Mouse (Mus musculus) retina, adult 2 months (tissue): ENCODE data around the gene Tmem127.
A peak's percentile ranks its signal among the peaks of the same experiment; 100 is the strongest.
"Not testable (repeated sequence)": the region's sequence is repeated elsewhere in the genome, so short reads cannot be mapped to it uniquely, and the experiment has no call there.

ENCODE experiments used
- DNase-seq: peaks from one replicate; pipeline ENCODE4 v3.0.0-alpha.2; 2012; ENCODE audit warnings: low read depth, low spot score

Gene Tmem127

GRCm38 (mm10) chr2:127247592-127248333 lies at the start of gene Tmem127, which contains the start of gene Ciao1:
Gene Tmem127, plus strand, starts transcription at chr2:127247908.
Gene Ciao1, minus strand, starts transcription at chr2:127247816.
- peak; percentile 96 for DNase-seq

GRCm38 (mm10) chr2:127204932-127205331 lies 42.8 kb upstream of the Tmem127 start:
- DNase-seq = peak; percentile 38

GRCm38 (mm10) chr2:127205936-127206335 lies 41.8 kb upstream of the Tmem127 start:
- DNase-seq = not testable (repeated sequence)

GRCm38 (mm10) chr2:127206916-127207315 lies 40.8 kb upstream of the Tmem127 start:
- no peak for DNase-seq

- DNase-seq = peak; percentile 95
Observed at GRCm38 (mm10) chr2:127207547-127208451, 39.9 kb upstream of the Tmem127 start, which contains the start of the genes 1810024B03Rik and Snrnp200. Gene 1810024B03Rik, minus strand, starts transcription at chr2:127208280. Gene Snrnp200, plus strand, starts transcription at chr2:127208386.

- DNase-seq = no peak
Observed at GRCm38 (mm10) chr2:127208452-127208769, 39.3 kb upstream of the Tmem127 start.

- DNase-seq = no peak
Observed at GRCm38 (mm10) chr2:127210701-127211100, 37.0 kb upstream of the Tmem127 start.

- DNase-seq = no peak
Observed at GRCm38 (mm10) chr2:127217746-127218145, 30.0 kb upstream of the Tmem127 start.

GRCm38 (mm10) chr2:127225261-127225660 lies 22.4 kb upstream of the Tmem127 start:
- DNase-seq = no peak

- DNase-seq = no peak
Observed at GRCm38 (mm10) chr2:127237897-127238610, 9.7 kb upstream of the Tmem127 start.

GRCm38 (mm10) chr2:127240065-127240464 lies 7.6 kb upstream of the Tmem127 start:
- no peak for DNase-seq

- no peak for DNase-seq
Observed at GRCm38 (mm10) chr2:127248334-127249004, 761 bp downstream of the Tmem127 start.

GRCm38 (mm10) chr2:127250291-127251008 lies 2.7 kb downstream of the Tmem127 start:
- DNase-seq = no peak

- no peak for DNase-seq
Observed at GRCm38 (mm10) chr2:127251457-127251856, 3.7 kb downstream of the Tmem127 start.

GRCm38 (mm10) chr2:127251880-127252527 lies 4.3 kb downstream of the Tmem127 start:
- DNase-seq = no peak

GRCm38 (mm10) chr2:127252787-127253186 lies 5.1 kb downstream of the Tmem127 start:
- no peak for DNase-seq

- no peak for DNase-seq
Observed at GRCm38 (mm10) chr2:127254604-127255134, 7.0 kb downstream of the Tmem127 start.

- DNase-seq = no peak
Observed at GRCm38 (mm10) chr2:127255294-127255693, 7.6 kb downstream of the Tmem127 start.

GRCm38 (mm10) chr2:127259340-127259739 lies 11.6 kb downstream of the Tmem127 start:
- DNase-seq = no peak

GRCm38 (mm10) chr2:127262480-127262879 lies 14.8 kb downstream of the Tmem127 start:
- no peak for DNase-seq
